Mouse (Mus musculus) limb, embryonic 10.5 days (tissue): ENCODE measurements around the gene Taf9. TPM values are rescaled to one million over a fixed set of nuclear protein-coding genes. Genes with fewer than 3 reads are reported as not detected.

Experiments
- DNase-seq: peaks from one replicate; pipeline ENCODE4 v3.0.0-alpha.2; 2017; ENCODE audit warnings: low spot score
- H3K27ac ChIP-seq: fragments of 300-500 bp; sonication (generic); 2 replicates; pipeline ENCODE4 v1.5.1; 2016; ENCODE audit warnings: mild to moderate bottlenecking
- H3K27me3 ChIP-seq: fragments of 300-500 bp; sonication (generic); 2 replicates; pipeline ENCODE4 v1.6.1; 2016; ENCODE audit warnings: low read depth, mild to moderate bottlenecking; ENCODE audit not compliant: poor library complexity, severe bottlenecking
- H3K36me3 ChIP-seq: fragments of 300-500 bp; sonication (generic); 2 replicates; pipeline ENCODE4 v1.6.1; 2016; ENCODE audit warnings: mild to moderate bottlenecking, moderate library complexity
- H3K4me1 ChIP-seq: fragments of 300-500 bp; sonication (generic); 2 replicates; pipeline ENCODE4 v1.6.1; 2016
- H3K4me3 ChIP-seq: fragments of 300-500 bp; sonication (generic); 2 replicates; pipeline ENCODE4 v1.5.1; 2016; ENCODE audit warnings: mild to moderate bottlenecking, moderate library complexity
- H3K9me3 ChIP-seq: fragments of 300-500 bp; sonication (generic); replicated peaks from 2 replicates; pipeline ENCODE4 v1.6.1; 2016; ENCODE audit warnings: mild to moderate bottlenecking
- WGBS: fragments of 180-500 bp; shearing (Covaris S2); methylation state at CpG from one replicate; pipeline ENCODE4 v1.1.7; 2016; 5-methylcytosine and 5-hydroxymethylcytosine counted together
- polyA plus RNA-seq: library from polyadenylated mRNA; unstranded; fragments of >200 nt; fragmentation: Nextera tagmentation; extraction: Ambion mirVana; gene quantifications from 2 replicates; pipeline ENCODE4 v1.2.1, GENCODE M21; 2016

The Taf9 gene
- polyA plus RNA-seq, 1 experiment from 2014 or later: 23.0 TPM

DNA sequence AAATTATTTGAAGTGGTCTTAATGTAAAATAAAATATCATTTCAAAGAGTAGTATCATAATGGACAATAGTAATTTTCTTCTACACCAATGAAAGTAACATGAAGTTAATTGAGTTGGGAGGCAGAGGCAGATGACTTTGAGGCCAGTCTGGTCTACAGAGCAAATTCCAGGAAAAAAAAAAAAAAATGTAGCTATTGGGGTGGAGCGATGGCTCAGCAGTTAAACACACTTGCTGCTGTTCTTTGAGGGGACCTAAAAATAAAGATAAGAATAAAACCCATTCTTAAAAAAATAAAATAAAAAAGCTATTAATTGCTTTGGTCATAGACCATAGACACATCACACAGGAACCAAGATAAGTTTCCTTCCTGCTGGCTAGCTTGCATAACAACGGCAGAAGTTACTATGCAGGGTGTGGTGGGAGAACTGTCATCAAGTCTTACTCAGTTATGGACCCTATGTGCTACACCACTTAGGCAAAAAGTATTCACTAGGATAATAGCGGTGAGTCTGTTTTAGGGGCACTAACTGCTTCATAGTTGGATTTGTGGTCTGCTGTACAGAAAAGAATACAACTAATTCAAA is 17.2 kb upstream of the Taf9 start:
- Histone ChIP-seq H3K9me3 (no peaks in the 10 kb centered on the region), H3K4me1 (no peaks in the 10 kb centered on the region), H3K4me3 (no peak overlapping the region), H3K27ac (no peak overlapping the region), H3K36me3 (peaks cover 95% of the 10 kb centered on the region), H3K27me3 (no peaks in the 10 kb centered on the region)
- no peak for DNase-seq
- 97% methylated on average over 3 of the region's 3 CpGs for WGBS

DNA sequence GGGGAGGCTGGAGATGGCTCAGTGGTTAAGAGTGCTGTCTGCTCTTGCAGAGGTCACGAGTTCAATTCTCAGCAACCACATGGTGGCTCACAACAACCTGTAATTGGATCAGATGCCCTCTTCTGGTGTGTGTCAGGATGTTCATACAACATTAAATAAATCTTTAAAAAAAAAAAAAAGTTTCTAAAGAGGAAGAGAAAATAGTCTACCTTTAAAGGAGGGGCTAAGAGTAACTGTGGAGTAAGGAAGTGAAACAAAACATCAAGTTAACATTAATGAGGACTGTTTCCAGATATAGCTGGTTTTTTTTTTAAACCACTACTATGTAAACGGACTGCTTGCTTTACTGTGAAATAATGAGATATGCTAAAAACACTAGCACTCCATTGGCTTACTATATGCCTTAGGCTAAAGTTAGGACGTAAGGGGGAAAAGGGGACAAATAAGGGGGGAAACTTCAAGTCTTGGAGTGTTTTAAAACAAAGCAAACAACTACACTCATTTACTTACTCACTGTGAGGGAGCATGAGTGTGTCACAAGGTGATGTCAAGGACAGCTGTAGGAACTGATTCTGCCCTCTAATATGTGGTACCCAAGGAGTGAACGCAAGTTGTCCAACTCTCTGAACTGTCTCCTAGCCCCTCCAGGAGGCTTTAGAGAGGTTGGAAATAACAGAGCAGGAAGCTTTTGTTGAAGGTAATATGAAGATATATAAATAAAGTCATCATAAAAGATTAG is 8.7 kb upstream of the Taf9 start:
- H3K27me3 ChIP-seq: no peaks in the 10 kb centered on the region
- WGBS: 93% methylated on average over 4 of the region's 4 CpGs
- H3K36me3 ChIP-seq: peaks cover 97% of the 10 kb centered on the region
- no peaks in the 10 kb centered on the region for H3K4me1 ChIP-seq
- no peak overlapping the region for H3K27ac ChIP-seq
- no peaks in the 10 kb centered on the region for H3K9me3 ChIP-seq
- no peak for DNase-seq
- H3K4me3 ChIP-seq: no peak overlapping the region

DNA sequence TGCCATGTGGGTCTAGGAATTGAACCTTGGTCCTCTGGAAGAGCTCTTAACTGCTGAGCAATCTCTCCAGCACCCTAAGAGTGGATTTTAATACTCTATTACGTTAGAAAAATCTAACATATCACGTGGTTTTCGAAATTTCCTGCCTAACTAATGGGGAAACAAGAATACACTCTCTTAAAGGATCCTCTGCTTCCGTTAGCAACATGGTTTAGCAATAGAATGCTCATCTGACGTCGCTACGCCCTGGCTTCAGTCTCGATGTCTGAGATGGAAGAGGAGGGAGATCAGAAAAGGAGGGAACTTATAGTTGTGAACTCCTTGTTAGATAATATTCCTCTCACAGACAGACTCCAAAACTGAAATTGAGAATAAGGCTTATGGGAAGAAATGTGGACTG is 3.2 kb upstream of the Taf9 start:
- Histone ChIP-seq H3K27me3 (no peaks in the 10 kb centered on the region), H3K4me1 (peaks cover 11% of the 10 kb centered on the region)
- WGBS: 94% methylated on average over 8 of the region's 8 CpGs

DNA sequence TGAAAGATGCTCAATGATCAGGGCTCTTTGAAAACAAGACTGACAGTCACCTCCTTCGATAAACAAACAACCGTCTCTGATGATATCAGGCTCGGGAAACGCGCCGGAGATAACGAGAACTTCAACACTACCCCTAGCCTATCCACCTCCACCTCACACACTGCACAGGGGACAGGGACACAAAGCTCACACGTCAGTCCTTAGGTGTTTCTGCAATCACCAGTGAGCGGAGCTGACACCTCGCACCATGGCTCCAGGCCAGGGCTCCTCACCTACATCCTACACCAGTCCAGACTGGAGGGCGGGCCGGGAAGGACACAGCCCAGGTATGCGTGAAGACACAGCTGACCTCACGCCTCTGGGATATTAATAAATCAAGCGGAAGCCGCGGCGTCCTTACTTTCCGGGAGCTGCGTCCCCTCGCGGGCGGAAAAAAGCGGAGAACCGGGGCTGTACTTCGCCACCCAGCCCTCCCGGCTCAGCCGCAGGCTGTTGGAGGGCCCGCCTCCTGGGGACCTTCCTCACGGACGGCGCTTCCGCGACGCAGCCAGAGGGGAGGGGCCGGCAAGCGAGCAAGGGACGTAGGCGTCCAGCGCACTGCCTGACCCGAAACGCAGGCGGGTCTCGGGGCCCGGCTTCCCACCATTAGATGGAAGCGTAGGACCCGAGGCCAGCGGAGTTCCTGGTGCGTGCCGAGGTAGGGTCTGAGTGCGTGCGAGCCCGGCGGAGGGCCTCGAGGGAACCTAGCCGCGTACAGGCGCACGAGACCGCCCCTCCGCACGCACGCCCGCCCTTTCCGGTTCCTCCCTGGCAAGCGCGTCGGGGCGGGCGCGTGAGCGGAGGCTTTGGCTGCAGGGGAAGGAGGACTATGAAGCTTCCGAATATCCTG is 585 bp upstream of the Taf9 start, which contains the start of the genes Ak6 and Rad17:
Ak6 (plus strand) TSS at position 430 of the 889 bp plus-strand sequence.
Rad17 (minus strand) TSS at position 502 of the 889 bp plus-strand sequence.
- peaks cover 43% of the 10 kb centered on the region for H3K36me3 ChIP-seq
- peak within 1 kb of the TSS; percentile 95 for H3K4me3 ChIP-seq
- no peaks in the 10 kb centered on the region for H3K27me3 ChIP-seq
- DNase-seq: peak; percentile 95
- peak within 1 kb of the TSS; percentile 99 for H3K27ac ChIP-seq
- WGBS: under 1% methylated on average over 73 of the region's 73 CpGs
- H3K9me3 ChIP-seq: no peaks in the 10 kb centered on the region
- peaks cover 11% of the 10 kb centered on the region for H3K4me1 ChIP-seq

More for the DNA sequence above, 3.2 kb upstream of the Taf9 start:
- H3K27ac ChIP-seq: no peak overlapping the region
- DNase-seq: no peak
- no peak overlapping the region for H3K4me3 ChIP-seq
- no peaks in the 10 kb centered on the region for H3K9me3 ChIP-seq
- peaks cover 51% of the 10 kb centered on the region for H3K36me3 ChIP-seq

DNA sequence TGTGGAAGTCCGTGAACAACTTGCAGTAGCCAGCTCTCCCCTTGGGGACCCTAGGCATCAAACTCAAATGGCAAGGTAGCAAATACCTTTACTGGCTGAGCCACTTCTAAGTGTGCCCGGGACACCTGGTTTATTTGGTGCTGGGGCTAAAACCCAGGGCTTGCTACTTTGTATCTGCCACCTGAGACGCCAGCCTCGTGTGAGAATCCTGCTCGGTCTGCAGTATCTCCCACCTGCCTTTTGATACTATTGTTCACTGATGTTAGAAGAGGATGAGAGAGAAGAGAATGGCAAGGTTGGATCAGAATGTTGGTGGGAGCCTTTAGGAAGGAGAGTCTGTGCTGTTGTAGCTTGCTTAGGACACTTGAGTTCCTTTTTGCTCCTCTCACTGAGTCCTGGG is 6.7 kb downstream of the Taf9 start:
- Histone ChIP-seq H3K27me3 (no peaks in the 10 kb centered on the region), H3K27ac (no peak overlapping the region), H3K4me1 (no peaks in the 10 kb centered on the region), H3K36me3 (peaks cover 54% of the 10 kb centered on the region), H3K4me3 (no peak overlapping the region), H3K9me3 (no peaks in the 10 kb centered on the region)
- DNase-seq: no peak
- 95% methylated on average over 5 of the region's 5 CpGs for WGBS

DNA sequence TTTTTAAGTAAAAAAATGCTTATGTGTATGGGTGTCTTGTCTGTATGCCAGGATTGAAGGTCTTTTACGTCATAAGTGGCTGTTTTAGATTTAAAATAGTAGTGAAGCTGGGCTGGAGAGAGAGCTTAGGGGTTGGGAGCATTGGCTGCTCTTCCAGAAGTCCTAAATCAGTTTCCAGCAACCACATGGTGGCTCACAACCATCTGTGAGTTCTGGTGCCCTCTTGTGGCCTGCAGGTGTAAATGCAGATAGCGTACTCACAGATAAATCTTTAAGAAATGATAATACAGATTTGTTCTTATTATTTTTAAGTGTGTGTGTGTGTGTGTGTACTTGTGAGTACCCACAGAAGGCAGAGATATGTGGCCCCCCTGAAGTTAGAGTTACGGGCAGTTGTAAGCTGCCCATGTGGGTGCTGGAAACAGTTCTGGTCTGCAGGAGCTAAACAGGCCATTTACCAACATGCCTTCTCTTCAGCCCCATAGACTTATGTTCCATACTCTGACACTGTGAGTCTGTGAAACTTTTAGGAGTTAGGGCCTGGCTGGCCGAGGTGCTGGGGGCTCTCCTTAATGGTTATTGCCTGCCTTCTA is 8.6 kb downstream of the Taf9 start:
- Histone ChIP-seq H3K9me3 (no peaks in the 10 kb centered on the region), H3K4me3 (no peak overlapping the region), H3K4me1 (no peaks in the 10 kb centered on the region), H3K27me3 (no peaks in the 10 kb centered on the region), H3K27ac (no peak overlapping the region), H3K36me3 (peaks cover 60% of the 10 kb centered on the region)
- DNase-seq: peak; percentile 74
- WGBS: 49% methylated on average over 4 of the region's 4 CpGs

DNA sequence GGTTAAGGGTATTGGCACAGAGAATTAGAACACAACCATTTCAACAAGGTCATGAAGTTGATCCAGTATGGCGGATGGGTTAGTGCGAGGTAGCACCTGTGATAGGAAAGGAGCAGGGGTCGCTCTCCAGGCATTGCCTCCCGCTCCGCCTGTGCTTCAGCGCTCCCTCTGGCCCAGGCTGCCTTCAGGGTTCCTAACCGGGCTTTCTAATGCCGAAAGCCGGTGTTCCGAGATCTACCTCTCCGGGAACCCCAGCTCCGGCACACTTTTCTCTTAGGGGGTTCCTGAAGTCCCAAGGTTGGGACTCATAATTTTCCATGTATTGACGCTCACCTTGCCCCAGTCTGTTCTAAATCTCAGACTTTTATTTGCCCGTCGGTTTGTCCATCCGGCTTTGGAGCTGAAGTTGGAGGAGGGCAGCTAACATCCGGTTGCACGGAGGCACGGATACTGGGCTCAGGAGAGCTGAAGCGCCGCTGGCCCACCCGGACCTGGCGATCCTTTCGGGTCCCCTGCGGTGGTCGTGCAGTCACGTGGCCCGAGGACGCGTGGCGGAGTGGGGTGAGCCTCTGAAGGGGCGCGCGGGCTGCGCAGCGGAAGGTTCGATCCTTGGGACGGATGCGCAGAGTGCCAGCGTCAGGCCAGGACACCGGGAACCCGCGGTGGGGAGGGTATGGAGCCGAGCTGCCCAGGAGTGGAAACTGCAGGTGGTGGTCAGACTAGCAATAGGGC is 18.1 kb downstream of the Taf9 start, which contains the start of gene Ccdc125:
Ccdc125 (plus strand) TSS at position 427 of the 732 bp plus-strand sequence.
- Histone ChIP-seq H3K9me3 (no peaks in the 10 kb centered on the region), H3K27me3 (no peaks in the 10 kb centered on the region), H3K36me3 (peaks cover 24% of the 10 kb centered on the region), H3K4me3 (peak within 1 kb of the TSS; percentile 64), H3K27ac (peak within 1 kb of the TSS; percentile 85), H3K4me1 (0 out of 2 replicates have a peak, but pooled peaks cover 6% of the 10 kb centered on the region)
- DNase-seq: peak; percentile 77
- WGBS: under 1% methylated on average over 44 of the region's 44 CpGs

DNA sequence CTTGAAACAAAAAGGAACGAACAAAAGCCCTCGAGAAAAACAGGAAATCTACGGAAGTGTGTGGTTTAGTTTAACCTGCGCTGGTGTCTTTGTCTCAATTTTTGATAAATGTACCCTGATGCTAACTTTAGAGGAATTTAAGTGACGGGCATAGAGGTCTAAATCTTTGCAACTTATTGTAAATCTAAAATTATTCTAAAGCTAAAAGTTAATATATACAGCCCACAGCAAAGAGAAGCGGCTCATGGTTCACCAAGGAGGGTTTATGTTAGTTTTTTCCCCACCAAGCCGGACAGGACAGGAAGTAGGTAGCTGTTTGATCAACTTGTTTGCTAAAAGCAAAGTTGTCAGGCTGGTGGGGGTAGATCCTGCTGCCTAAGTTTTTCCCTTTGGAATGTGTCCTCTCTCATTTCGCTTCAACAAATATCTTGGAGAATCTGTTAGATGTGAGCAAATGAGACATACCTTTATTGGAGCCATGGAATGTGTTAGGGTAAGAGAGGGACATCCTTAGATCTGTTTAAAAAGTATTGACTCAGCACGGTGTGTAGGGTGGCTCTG is 18.9 kb downstream of the Taf9 start:
- Histone ChIP-seq H3K4me1 (0 out of 2 replicates have a peak, but pooled peaks cover 6% of the 10 kb centered on the region), H3K27me3 (no peaks in the 10 kb centered on the region), H3K9me3 (no peaks in the 10 kb centered on the region), H3K36me3 (peaks cover 18% of the 10 kb centered on the region), H3K4me3 (peak overlapping the region; percentile 64), H3K27ac (peak overlapping the region; percentile 85)
- WGBS: 71% methylated on average over 9 of the region's 9 CpGs
- DNase-seq: no peak

DNA sequence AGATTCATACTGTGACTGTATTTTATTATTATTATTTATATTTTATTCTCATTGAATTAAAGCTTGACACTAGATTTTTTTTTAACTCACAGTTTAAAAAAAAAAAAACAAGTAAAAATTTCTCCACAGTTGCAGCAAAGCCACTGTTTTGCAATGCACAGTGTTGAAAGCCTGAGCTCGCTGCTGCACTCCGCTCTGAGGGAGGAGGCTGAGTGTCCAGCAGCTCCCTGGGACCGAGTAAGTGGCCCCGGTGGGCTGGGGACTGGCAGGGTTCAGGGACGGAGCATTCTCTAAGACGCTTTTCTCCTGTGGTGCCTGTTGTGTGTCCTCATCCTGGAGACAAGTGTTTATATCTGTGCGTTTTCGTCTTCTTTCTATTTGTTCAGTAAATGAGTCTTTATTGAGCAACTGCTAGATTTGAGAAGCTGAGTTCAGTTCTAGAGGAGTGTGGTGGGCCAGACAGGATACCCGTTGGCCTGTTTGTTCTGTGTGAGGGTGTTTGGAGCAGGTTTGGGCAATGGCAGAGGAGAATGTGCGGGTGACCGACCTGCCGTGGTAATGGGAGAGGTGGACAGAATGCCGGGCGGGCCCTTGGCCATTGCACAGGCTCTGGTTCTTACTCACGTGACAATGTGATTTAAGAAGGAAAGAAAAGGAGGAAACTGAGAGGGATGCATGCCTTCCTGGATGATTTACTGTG is 24.7 kb downstream of the Taf9 start:
- no peaks in the 10 kb centered on the region for H3K9me3 ChIP-seq
- 88% methylated on average over 15 of the region's 15 CpGs for WGBS
- no peak overlapping the region for H3K27ac ChIP-seq
- no peaks in the 10 kb centered on the region for H3K4me1 ChIP-seq
- no peaks in the 10 kb centered on the region for H3K36me3 ChIP-seq
- no peak for DNase-seq
- H3K4me3 ChIP-seq: no peak overlapping the region
- no peaks in the 10 kb centered on the region for H3K27me3 ChIP-seq

DNA sequence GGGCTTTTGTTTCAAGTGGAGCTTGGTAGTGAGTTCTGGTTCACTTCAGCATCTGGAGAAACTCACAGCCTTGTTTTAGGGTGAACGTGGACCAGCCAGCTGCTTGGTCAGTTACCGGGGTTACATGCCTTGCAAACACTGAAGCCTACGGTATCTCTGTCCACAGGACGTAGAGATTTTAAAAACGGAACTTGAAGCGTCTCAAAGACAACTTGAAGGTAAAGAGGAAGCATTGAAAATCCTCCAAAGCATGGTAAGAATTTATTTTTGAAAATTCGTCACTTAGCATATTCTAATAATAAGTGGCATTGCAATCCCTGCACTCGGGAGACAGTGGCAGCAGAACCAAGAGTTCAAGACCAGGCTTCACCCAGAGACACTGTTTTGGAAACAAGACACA is 30.2 kb downstream of the Taf9 start:
- Histone ChIP-seq H3K27ac (no peak overlapping the region), H3K36me3 (no peaks in the 10 kb centered on the region), H3K4me1 (no peaks in the 10 kb centered on the region), H3K4me3 (no peak overlapping the region), H3K27me3 (no peaks in the 10 kb centered on the region), H3K9me3 (no peaks in the 10 kb centered on the region)
- 90% methylated on average over 8 of the region's 8 CpGs for whole genome bisulfite sequencing
- no peak for DNase-seq

DNA sequence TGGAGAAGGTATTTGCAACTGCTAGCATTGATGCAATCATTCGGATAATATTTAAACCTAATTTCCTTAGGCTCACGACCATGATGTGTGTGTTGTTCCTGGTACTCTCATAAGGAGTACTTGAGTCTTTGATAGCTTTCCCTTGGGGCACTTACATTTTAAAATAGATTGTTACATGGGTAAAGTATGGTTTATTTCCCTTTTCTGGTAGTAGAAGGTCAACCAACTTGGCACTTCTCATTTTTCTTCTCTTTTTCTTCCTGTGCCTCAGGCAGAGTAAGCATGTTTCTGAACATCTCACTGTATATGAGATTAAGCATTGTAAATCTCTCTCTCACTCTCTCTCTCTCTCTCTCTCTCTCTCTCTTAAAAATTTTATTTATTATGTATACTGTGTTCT is 31.5 kb downstream of the Taf9 start:
- no peaks in the 10 kb centered on the region for H3K9me3 ChIP-seq
- H3K36me3 ChIP-seq: no peaks in the 10 kb centered on the region
- DNase-seq: no peak
- H3K4me3 ChIP-seq: no peak overlapping the region
- H3K4me1 ChIP-seq: no peaks in the 10 kb centered on the region
- WGBS: 92% methylated on average over 2 of the region's 2 CpGs
- H3K27me3 ChIP-seq: no peaks in the 10 kb centered on the region
- H3K27ac ChIP-seq: no peak overlapping the region
